Mouse (Mus musculus) c-Kit-positive CD71-positive TER-119-positive erythroid progenitor cells, embryonic 14.5 days (primary cell): ENCODE results near the gene Lamc2.

ENCODE experiments used
- DNase-seq: peaks from one replicate; pipeline ENCODE4 v3.0.0-alpha.2; 2013; ENCODE audit warnings: low spot score

Gene Lamc2

GRCm38 (mm10) chr1:153180160-153180559 is 6.1 kb downstream of the Lamc2 start:
- no peak for DNase-seq

DNA sequence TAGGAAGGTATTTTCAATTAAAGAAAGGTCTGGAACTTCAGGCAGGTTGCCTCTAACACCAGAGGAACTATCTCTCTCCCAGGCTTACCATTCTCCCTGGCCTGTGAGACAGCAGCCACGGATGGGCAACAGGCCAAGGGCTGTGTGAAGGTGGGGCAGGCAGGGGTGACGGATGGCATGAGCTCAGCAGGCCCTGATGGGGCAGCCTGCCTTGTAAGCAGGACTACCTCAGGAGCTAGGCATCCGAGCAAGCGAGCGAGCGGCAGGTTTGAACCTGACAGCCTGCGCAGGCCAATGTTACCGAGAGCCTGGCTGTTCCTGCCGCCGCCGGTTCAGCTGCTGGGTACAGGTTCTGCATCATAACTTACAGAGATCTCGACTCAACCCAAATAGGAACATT is 11.4 kb downstream of the Lamc2 start:
- no peak for DNase-seq

DNA sequence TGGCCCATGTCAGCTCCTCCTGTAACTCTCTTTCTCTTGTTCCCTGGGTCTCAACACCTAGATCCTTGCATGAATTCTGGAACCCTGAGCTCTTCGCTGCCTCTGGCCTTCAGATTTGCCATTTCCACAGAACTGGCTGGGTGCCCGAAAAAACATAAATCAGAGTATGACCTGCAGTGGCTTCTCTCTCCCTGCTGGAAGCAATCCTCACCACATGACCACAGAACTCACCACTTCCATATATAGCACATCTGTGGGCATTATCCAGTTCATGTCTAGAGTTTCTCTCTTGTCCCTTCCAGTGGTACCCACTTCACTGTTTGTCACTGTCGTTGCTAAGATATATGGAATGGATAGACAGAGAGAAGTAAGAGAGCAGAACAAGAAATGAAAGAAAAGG is 13.0 kb downstream of the Lamc2 start:
- no peak for DNase-seq

DNA sequence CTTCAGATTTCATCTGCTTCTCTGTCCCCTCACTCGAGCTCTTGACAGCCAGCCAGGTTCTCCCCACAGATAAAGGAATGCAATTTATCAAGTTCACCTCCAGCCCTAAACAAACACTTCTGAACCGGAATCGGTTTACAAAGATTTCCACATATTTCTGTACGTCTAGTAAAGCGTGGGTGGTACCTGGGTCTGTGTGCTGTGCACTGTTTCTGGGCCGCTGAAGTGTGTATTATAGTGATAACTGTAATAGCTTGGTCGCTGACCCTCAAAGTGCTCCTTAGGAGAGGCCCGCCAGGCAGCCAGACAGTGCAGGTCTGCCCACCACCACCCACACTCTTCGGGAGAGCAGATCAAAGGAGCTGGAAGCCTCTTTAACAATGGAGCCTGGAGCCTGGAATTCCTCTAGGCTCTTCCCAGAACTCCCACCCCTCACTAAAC is 13.9 kb downstream of the Lamc2 start:
- DNase-seq, result no peak

- no peak for DNase-seq
These were observed 15.2 kb downstream of the Lamc2 start for GRCm38 (mm10) chr1:153171011-153171410.

- DNase-seq, result no peak
These were observed 18.0 kb downstream of the Lamc2 start for GRCm38 (mm10) chr1:153168293-153168692.

GRCm38 (mm10) chr1:153163831-153164230 is 22.4 kb downstream of the Lamc2 start:
- no peak for DNase-seq

DNA sequence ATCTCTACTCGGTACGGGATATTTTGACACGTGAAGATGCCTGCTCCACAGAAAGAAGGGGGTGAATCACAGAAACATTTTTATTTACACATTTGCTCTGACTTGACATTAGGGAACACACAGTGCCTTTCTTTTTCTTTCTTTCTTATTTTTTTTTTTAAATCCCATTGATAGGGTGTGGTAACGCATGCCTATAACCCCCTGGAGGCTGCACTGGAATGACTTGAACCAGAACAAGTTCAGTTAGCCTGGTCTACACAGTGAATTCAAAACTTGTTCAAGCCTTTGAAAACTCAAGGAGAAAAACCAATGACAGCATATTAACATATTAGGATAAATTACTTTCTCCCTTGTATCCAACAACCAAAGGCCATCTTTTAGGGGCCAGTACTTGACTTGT is 27.1 kb downstream of the Lamc2 start:
- no peak for DNase-seq

GRCm38 (mm10) chr1:153157021-153157623 is 29.1 kb downstream of the Lamc2 start:
- DNase-seq, result no peak

- no peak for DNase-seq
These were observed 30.9 kb downstream of the Lamc2 start for GRCm38 (mm10) chr1:153155364-153155763.

DNA sequence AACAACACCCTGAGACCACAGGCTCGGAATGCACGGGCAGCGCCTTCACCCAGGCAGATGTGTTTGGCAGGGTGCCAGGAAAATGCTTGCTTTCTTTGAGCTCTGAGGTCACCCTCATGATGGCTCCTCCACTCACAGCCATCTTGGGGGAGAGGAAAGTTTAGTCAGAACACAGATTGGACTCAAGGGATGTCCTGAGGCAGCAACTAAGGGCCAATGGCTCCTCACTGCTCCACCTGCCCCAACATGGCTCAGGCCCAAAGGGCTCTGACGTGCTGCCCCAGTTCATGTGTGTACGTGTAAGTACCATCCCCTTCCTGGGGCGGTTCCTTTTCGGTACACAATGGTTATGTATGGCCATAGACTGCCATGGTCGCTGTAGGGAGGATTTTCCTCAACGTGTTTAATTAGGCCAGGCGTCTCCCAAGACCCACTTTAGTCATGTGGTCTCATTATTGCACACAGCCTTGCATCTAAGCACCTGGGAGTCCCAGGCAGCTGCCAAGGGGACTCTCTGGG is 32.6 kb downstream of the Lamc2 start:
- no peak for DNase-seq

GRCm38 (mm10) chr1:153152594-153152993 is 33.7 kb downstream of the Lamc2 start:
- DNase-seq, result no peak

DNA sequence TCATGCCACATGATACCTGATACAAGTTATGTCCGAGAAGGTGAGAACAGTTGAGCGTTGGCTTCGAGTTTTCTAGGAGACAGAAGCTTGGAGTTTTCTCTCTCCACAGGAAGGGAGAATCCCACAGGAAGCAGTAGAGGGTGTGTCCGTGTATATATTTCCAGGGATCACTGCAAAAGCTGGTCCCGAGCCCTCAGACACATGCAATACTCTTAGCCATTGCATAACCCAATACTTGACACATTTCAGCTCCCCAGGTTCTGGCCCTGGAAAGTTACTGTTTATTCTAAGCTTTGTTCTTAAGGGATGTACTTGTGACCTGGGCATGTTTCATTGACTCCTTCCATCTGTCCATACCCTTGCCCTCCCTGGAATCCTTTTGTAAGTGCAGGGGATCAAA is 40.5 kb downstream of the Lamc2 start:
- DNase-seq, result no peak

DNA sequence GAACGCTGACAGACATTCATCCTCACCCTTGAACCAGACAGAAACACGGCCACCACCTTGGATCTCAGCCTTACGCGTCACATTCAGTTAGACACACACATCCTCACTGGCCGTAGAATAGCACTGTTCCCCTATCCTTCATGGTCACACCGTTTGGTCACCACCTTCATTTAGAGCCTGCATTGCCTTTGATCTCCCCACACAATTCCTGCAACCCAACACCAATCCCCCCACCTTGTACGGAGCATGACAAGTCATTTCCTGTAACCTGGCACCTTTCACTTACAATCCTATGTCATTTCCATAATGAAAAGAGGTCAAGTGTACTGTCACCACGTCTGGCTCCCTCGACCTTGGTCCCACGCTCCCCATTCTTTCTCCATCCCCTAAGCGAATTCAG is 42.2 kb downstream of the Lamc2 start:
- no peak for DNase-seq

- no peak for DNase-seq
These were observed 45.5 kb downstream of the Lamc2 start for GRCm38 (mm10) chr1:153140747-153141228.

- DNase-seq, result no peak
These were observed 46.0 kb downstream of the Lamc2 start for GRCm38 (mm10) chr1:153140265-153140664.

GRCm38 (mm10) chr1:153139635-153140034 is 46.6 kb downstream of the Lamc2 start:
- DNase-seq, result no peak

DNA sequence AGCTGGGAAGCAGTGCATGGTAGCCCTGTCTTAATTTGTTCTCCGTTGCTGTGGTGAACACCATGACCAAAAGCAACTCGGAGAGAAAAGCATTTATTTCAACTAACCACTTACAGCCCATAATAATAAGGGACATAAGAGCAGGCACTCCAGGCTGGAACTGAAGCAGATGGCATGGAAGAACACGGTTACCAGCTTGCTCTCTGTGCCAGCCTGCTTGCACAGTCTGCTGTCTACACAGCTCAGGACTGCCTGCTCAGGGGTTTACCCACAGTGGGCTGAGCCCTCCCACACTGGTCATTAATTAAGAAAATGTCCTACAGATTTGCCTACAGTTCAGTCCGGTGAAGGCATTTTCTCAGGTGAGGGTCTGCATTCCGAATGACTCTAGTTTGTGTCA is 47.8 kb downstream of the Lamc2 start:
- no peak for DNase-seq

DNA sequence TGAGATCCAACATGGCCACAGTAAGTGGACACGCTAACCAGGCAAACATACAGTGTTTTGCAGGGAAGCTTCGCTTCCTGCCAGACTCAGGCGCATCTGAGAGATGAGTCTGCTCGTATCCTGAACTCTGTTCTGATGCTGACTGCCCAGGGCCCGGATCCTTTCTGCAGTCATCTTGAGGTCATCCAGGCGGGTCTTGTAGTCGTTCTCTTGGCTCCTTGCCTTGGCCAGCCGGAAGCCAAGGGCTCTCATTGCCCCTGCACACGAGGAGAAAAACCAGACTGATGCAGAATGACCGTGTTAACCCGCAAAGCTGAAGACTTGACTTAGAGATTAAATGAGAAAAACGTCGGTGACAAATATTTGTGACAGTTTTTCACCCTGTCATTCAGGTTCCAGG is 49.6 kb downstream of the Lamc2 start:
- DNase-seq, result no peak

DNA sequence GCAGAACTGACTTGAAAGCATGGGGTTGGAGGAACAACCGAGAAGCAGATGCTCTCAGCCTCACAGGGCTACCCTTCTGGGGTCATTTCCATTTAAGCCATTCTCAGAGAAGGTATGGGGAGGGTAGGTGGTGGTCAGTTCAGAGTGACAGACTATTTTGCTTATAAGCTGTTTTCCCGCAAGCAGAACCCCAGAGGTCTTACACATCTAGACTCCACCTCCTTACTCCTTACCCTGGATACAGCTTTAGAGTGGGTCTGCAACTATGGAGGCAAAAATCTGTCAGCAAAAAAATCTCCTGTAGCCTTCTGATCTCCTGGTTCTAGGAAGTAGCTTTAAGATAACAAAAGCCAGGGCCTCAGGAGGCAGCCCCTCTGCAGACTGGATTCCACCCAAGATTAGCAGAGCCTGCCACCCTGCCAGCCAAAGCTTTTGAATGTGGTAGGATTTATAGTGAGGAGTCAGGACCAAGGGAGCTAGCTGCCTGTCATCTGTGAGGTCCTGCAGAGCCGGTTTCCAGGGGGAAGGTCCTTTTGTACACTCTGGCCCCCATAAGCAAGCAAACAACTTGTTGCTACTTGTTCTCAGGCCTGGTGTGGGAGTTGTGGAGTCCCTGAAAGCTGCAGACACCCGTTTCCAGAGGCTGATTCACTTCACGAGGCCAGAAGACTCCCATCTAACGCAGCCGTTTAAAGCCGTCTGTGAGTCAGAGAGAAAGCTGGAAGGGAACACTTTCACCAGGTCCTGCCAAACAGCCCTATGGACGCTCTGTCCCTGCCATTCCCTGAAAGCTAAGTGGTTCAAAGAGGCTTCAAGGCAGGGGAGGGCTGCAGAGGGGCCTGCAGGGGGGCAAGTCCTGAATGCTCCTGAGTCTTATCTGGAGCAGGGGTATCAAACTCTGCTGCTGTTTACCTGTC is 52.1 kb downstream of the Lamc2 start:
- no peak for DNase-seq

GRCm38 (mm10) chr1:153129992-153130713 is 56.1 kb downstream of the Lamc2 start:
- DNase-seq, result no peak

GRCm38 (mm10) chr1:153128780-153129179 is 57.5 kb downstream of the Lamc2 start:
- DNase-seq, result no peak
